Mouse (Mus musculus): ENCODE results near the gene Hoxa3. TPM values are rescaled to one million over a fixed set of nuclear protein-coding genes. Genes with fewer than 3 reads are reported as not detected.

Hoxa3 gene
- polyA plus RNA-seq, 1 experiment from 2014 or later: 6.6 TPM

GRCm38 (mm10) chr6:52208868-52209684 lies 4.1 kb downstream of the Hoxa3 start:
- Histone ChIP-seq H3K4me2 (ENCODE audit: low read depth, low read length) (peak overlapping the region; percentile 62), H3K9ac (ENCODE audit: low read length) (peak overlapping the region; percentile 66), H3K4me1 (replicated peaks; ENCODE audit: control insufficient read depth, insufficient read depth, low read length) (no peaks in the 10 kb centered on the region; the same call in 1 of the 2 replicates), H3K36me3 (ENCODE audit: control insufficient read depth, insufficient read depth, low read length) (no peaks in the 10 kb centered on the region), H3K4me3 (ENCODE audit: low read length) (peak overlapping the region; percentile 47), H3K9me3 (ENCODE audit: control insufficient read depth, low read length) (no peaks in the 10 kb centered on the region), H3K27ac (ENCODE audit: low read length) (peak overlapping the region; percentile 59), H3K27me3 (ENCODE audit: control insufficient read depth, insufficient read depth, low read depth, low read length) (peaks cover 65% of the 10 kb centered on the region)
- 20% methylated on average over 18 of the region's 18 CpGs for WGBS
- ATAC-seq (ENCODE audit: low read depth): no peak

- H3K4me2 ChIP-seq (ENCODE audit: low read depth, low read length): peak within 1 kb of the TSS; percentile 73
- H3K27ac ChIP-seq (ENCODE audit: low read length): peak within 1 kb of the TSS; percentile 82
- 3% methylated on average over 47 of the region's 47 CpGs for WGBS
- no peaks in the 10 kb centered on the region for H3K9me3 ChIP-seq (ENCODE audit: control insufficient read depth, low read length)
- H3K27me3 ChIP-seq (ENCODE audit: control insufficient read depth, insufficient read depth, low read depth, low read length): peaks cover 62% of the 10 kb centered on the region
- ATAC-seq (ENCODE audit: low read depth): 0 out of 2 replicates have a peak, but pooled peaks have one; percentile 3
- H3K4me3 ChIP-seq (ENCODE audit: low read length): peak within 1 kb of the TSS; percentile 47
- H3K9ac ChIP-seq (ENCODE audit: low read length): peak within 1 kb of the TSS; percentile 66
- no peaks in the 10 kb centered on the region; the same call in 1 of the 2 replicates for H3K4me1 ChIP-seq (replicated peaks; ENCODE audit: control insufficient read depth, insufficient read depth, low read length)
- H3K36me3 ChIP-seq (ENCODE audit: control insufficient read depth, insufficient read depth, low read length): no peaks in the 10 kb centered on the region
Measured at GRCm38 (mm10) chr6:52208072-52208867, 4.9 kb downstream of the Hoxa3 start, which contains the start of gene Hoxa6. Hoxa6 (minus strand) TSS chr6:52208722.

- Histone ChIP-seq H3K36me3 (ENCODE audit: control insufficient read depth, insufficient read depth, low read length) (no peaks in the 10 kb centered on the region), H3K4me2 (ENCODE audit: low read depth, low read length) (peak overlapping the region; percentile 73), H3K4me3 (ENCODE audit: low read length) (peak overlapping the region; percentile 23), H3K27ac (ENCODE audit: low read length) (peak overlapping the region; percentile 80), H3K27me3 (ENCODE audit: control insufficient read depth, insufficient read depth, low read depth, low read length) (peaks cover 58% of the 10 kb centered on the region), H3K9me3 (ENCODE audit: control insufficient read depth, low read length) (no peaks in the 10 kb centered on the region), H3K4me1 (replicated peaks; ENCODE audit: control insufficient read depth, insufficient read depth, low read length) (no peaks in the 10 kb centered on the region; the same call in 1 of the 2 replicates), H3K9ac (ENCODE audit: low read length) (peak overlapping the region; percentile 2; the same call in 1 of the 2 replicates)
- ATAC-seq (ENCODE audit: low read depth): no peak
Measured at GRCm38 (mm10) chr6:52207684-52207976, 5.5 kb downstream of the Hoxa3 start.

- Histone ChIP-seq H3K4me1 (replicated peaks; ENCODE audit: control insufficient read depth, insufficient read depth, low read length) (no peaks in the 10 kb centered on the region), H3K4me3 (ENCODE audit: low read length) (peak overlapping the region; percentile 85), H3K27me3 (ENCODE audit: control insufficient read depth, insufficient read depth, low read depth, low read length) (peaks cover 54% of the 10 kb centered on the region), H3K36me3 (ENCODE audit: control insufficient read depth, insufficient read depth, low read length) (no peaks in the 10 kb centered on the region), H3K9ac (ENCODE audit: low read length) (peak overlapping the region; percentile 2), H3K27ac (ENCODE audit: low read length) (peak overlapping the region; percentile 80), H3K9me3 (ENCODE audit: control insufficient read depth, low read length) (no peaks in the 10 kb centered on the region), H3K4me2 (ENCODE audit: low read depth, low read length) (peak overlapping the region; percentile 73)
- WGBS: 36% methylated on average over 4 of the region's 4 CpGs
- ATAC-seq (ENCODE audit: low read depth): no peak
Measured at GRCm38 (mm10) chr6:52206882-52207683, 6.1 kb downstream of the Hoxa3 start.

- WGBS: 15% methylated on average over 55 of the region's 55 CpGs
- peak overlapping the region; percentile 73 for H3K4me2 ChIP-seq (ENCODE audit: low read depth, low read length)
- H3K27ac ChIP-seq (ENCODE audit: low read length): peak overlapping the region; percentile 73
- peak overlapping the region; percentile 59 for H3K9ac ChIP-seq (ENCODE audit: low read length)
- ATAC-seq (ENCODE audit: low read depth): no peak
- H3K27me3 ChIP-seq (ENCODE audit: control insufficient read depth, insufficient read depth, low read depth, low read length): peaks cover 51% of the 10 kb centered on the region
- H3K4me1 ChIP-seq (replicated peaks; ENCODE audit: control insufficient read depth, insufficient read depth, low read length): peaks cover 2% of the 10 kb centered on the region; the same call in 1 of the 2 replicates
- no peaks in the 10 kb centered on the region for H3K9me3 ChIP-seq (ENCODE audit: control insufficient read depth, low read length)
- no peaks in the 10 kb centered on the region for H3K36me3 ChIP-seq (ENCODE audit: control insufficient read depth, insufficient read depth, low read length)
- H3K4me3 ChIP-seq (ENCODE audit: low read length): peak overlapping the region; percentile 85
Measured at GRCm38 (mm10) chr6:52205638-52206621, 7.2 kb downstream of the Hoxa3 start.

- WGBS: 12% methylated on average over 14 of the region's 14 CpGs
- Histone ChIP-seq H3K9me3 (ENCODE audit: control insufficient read depth, low read length) (no peaks in the 10 kb centered on the region), H3K4me2 (ENCODE audit: low read depth, low read length) (peak overlapping the region; percentile 73), H3K27me3 (ENCODE audit: control insufficient read depth, insufficient read depth, low read depth, low read length) (peaks cover 53% of the 10 kb centered on the region), H3K27ac (ENCODE audit: low read length) (peak overlapping the region; percentile 73), H3K36me3 (ENCODE audit: control insufficient read depth, insufficient read depth, low read length) (no peaks in the 10 kb centered on the region), H3K9ac (ENCODE audit: low read length) (peak overlapping the region; percentile 59), H3K4me3 (ENCODE audit: low read length) (peak overlapping the region; percentile 85), H3K4me1 (replicated peaks; ENCODE audit: control insufficient read depth, insufficient read depth, low read length) (peaks cover 2% of the 10 kb centered on the region; the same call in 1 of the 2 replicates)
- no peak for ATAC-seq (ENCODE audit: low read depth)
Measured at GRCm38 (mm10) chr6:52205221-52205620, 7.9 kb downstream of the Hoxa3 start.

- Histone ChIP-seq H3K4me3 (ENCODE audit: low read length) (peak within 1 kb of the TSS; percentile 85), H3K4me2 (ENCODE audit: low read depth, low read length) (peak within 1 kb of the TSS; percentile 73), H3K9ac (ENCODE audit: low read length) (peak within 1 kb of the TSS; percentile 97), H3K27ac (ENCODE audit: low read length) (peak within 1 kb of the TSS; percentile 93), H3K9me3 (ENCODE audit: control insufficient read depth, low read length) (no peaks in the 10 kb centered on the region), H3K4me1 (replicated peaks; ENCODE audit: control insufficient read depth, insufficient read depth, low read length) (peaks cover 2% of the 10 kb centered on the region; the same call in 1 of the 2 replicates), H3K36me3 (ENCODE audit: control insufficient read depth, insufficient read depth, low read length) (no peaks in the 10 kb centered on the region), H3K27me3 (ENCODE audit: control insufficient read depth, insufficient read depth, low read depth, low read length) (peaks cover 55% of the 10 kb centered on the region)
- ATAC-seq (ENCODE audit: low read depth): peak; percentile 91
- under 1% methylated on average over 65 of the region's 65 CpGs for WGBS
Measured at GRCm38 (mm10) chr6:52204050-52204752, 8.9 kb downstream of the Hoxa3 start, which contains the start of gene Hoxa5. Hoxa5 (minus strand) TSS chr6:52204587.
